Mouse (Mus musculus): ENCODE measurements around the gene Ftcd.

DNA sequence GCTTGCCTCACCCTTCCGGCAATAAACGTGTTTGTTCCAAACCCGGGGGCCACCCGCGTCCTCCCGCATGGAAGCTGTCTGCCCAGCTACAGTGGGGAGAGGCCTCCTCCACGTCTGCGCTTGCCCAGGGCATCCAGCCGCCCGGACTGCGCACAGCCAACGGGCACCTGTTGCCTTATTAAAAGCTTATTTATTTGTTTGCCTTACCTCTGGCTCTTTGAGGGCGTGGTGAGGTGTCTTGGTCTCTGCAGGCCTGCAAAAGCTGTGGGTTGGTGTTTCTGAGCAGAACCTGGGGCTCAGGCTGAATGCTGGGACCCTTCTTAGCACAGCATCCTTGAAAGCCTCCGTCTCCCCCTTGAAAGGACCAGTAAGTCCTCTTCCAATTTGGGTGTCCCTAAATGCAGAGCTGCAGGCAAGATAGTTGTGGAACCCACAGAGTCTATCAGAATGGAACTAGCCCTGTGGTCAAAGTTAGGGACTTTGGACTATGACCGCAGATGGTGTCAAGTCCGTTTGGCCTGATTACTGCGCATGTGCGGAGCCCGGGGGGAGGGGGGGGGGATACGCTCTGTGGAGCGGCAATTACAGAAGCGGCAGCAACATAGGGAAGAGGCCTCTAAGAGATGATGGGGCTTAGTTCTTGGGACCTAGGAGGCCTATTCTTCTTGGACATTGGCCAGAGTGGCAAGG is 5.3 kb upstream of the Ftcd start:
- TF ChIP-seq GATA1 (IDR thresholded peaks at IDR 0.05; ENCODE audit: low read length) (no peak), TAL1 (IDR thresholded peaks at IDR 0.05; ENCODE audit: low read length) (no peak)

Measured in erythroblast, embryonic 14.5 days (primary cell).